Mouse (Mus musculus): Measurements from ENCODE around the gene Calu.

DNA sequence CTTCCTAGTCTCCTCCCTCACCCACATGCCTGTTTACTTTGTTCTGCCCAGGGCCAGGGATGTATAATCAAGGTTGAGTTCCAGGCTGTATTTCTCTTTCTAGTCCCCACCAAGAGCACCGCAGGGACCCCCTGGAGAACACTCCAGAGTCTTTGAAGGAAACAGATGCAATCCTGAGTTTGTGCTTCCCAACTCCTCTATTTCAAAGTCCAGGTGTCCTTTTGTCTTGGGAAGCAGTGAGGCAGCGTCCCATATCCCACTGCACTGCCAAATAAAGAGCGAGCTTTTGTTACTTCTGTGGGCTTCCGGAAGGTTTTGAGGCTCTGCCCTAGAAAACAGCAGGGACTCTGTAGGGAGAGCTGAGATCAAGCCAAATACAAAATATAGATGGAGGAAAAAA is 52.0 kb downstream of the Calu start:
- no peak for TF ChIP-seq CTCF (IDR thresholded peaks at IDR 0.05; ENCODE audit: extremely low read depth, insufficient read length, insufficient replicate concordance, low read depth, low read length)
- TF ChIP-seq POLR2A (IDR thresholded peaks at IDR 0.05; ENCODE audit: low read depth, low read length), result no peak

Data from small intestine, adult 2 months (tissue).